In genomic region chr13:94650951-94651350, GRCm38 (mm10) we compare ENCODE assay signal across 28 mouse cellular contexts.
DNase-seq lines count a peak whose midpoint lies in the region; ATAC-seq and TF ChIP-seq lines count a peak whose summit lies in the region.
"Had no signal": no experiment of that assay in that cellular context is flagged by ENCODE, and none has a peak within 500 bp of the region (broad histone marks: within the 10 kb centered on the region; RNA-seq: fewer than 3 reads in every experiment).

No protein-coding gene starts in this region.

- WGBS in forebrain, embryonic 14.5 days, result 66% methylated on average over 7 of the region's 7 CpGs
- WGBS in forebrain, embryonic 12.5 days, result 70% methylated on average over 7 of the region's 7 CpGs
- 65% methylated on average over 7 of the region's 7 CpGs for WGBS in lung, embryonic 14.5 days

- no peak overlapping the region for H3K4me3 ChIP-seq in forebrain, embryonic 14.5 days (ENCODE audit: low read depth, low read length)
- no peak overlapping the region for H3K4me3 ChIP-seq in forebrain, embryonic 12.5 days (replicated peaks)
- H3K4me3 ChIP-seq in lung, embryonic 14.5 days (ENCODE audit: low read depth, low read length), result no peak overlapping the region
- H3K4me3 ChIP-seq: embryonic facial prominence, embryonic 12.5 days; erythroblast, embryonic 14.5 days; forebrain, embryonic 13.5 days; gastrocnemius, adult 2 months; left cerebral cortex, adult 2 months; limb, embryonic 12.5 days; midbrain, embryonic 12.5 days; neural tube, embryonic 12.5 days; stomach, embryonic 15.5 days had no signal

- TF ChIP-seq POLR2A in brain, embryonic 14.5 days (IDR thresholded peaks at IDR 0.05; ENCODE audit: borderline replicate concordance, extremely low read depth, insufficient read depth, insufficient read length, poor library complexity, severe bottlenecking), result no peak

- no peak for ATAC-seq in forebrain, embryonic 14.5 days
- ATAC-seq in forebrain, embryonic 12.5 days (ENCODE audit: low FRiP score), result no peak
- no peak for ATAC-seq in lung, embryonic 14.5 days (ENCODE audit: insufficient read depth)
- ATAC-seq: forebrain, embryonic 13.5 days; inflammation-experienced regulatory T-cells, adult 6 months; liver, postnatal 0 days had no signal

- TF ChIP-seq CTCF in lung, embryonic 14.5 days (IDR thresholded peaks at IDR 0.05; ENCODE audit: low read depth), result no peak
- TF ChIP-seq CTCF in brain, embryonic 14.5 days (IDR thresholded peaks at IDR 0.05; ENCODE audit: borderline replicate concordance, extremely low read depth, insufficient read depth, insufficient read length), result no peak

- intact Hi-C loops in left cerebral cortex, postnatal 10 days (cut with DNase I), result no loop called here

- peak; percentile 36 for DNase-seq in forebrain, embryonic 14.5 days (ENCODE audit: low spot score)
- peak; percentile 75 for DNase-seq in lung, embryonic 14.5 days
- no peak for DNase-seq in lung, postnatal 4 days
- peak; percentile 73 for DNase-seq in MN1 (ENCODE audit: low spot score)
- DNase-seq in brain, embryonic 14.5 days (ENCODE audit: low read depth), result peak; percentile 39
- DNase-seq in left cerebral cortex, postnatal 10 days (ENCODE audit: extremely low spot score in 1 of 2, low spot score in 2 of 2), result no peak
- DNase-seq: cerebellum, adult 8-10 months; gastrocnemius, adult 2 months; kidney, adult 18-20 months; kidney, postnatal 4 days; layer of hippocampus, adult 9-11 months; liver, postnatal 0 days; lung, postnatal 10 days; thymus, adult 2 months; thymus, postnatal 4 days had no signal

- no peaks in the 10 kb centered on the region for H3K4me1 ChIP-seq in forebrain, embryonic 14.5 days (ENCODE audit: control insufficient read depth, insufficient read depth, low read length)
- H3K4me1 ChIP-seq in forebrain, embryonic 12.5 days, result peaks cover 6% of the 10 kb centered on the region
- H3K4me1 ChIP-seq in lung, embryonic 14.5 days (ENCODE audit: insufficient read depth), result no peaks in the 10 kb centered on the region
- H3K4me1 ChIP-seq: limb, embryonic 12.5 days; neural tube, embryonic 12.5 days; stomach, embryonic 15.5 days had no signal

- no peaks in the 10 kb centered on the region for H3K36me3 ChIP-seq in forebrain, embryonic 14.5 days (ENCODE audit: control insufficient read depth, insufficient read depth, low read length)
- H3K36me3 ChIP-seq in forebrain, embryonic 12.5 days (replicated peaks), result no peaks in the 10 kb centered on the region
- H3K36me3 ChIP-seq in lung, embryonic 14.5 days (ENCODE audit: insufficient read depth), result no peaks in the 10 kb centered on the region
- H3K36me3 ChIP-seq: embryonic facial prominence, embryonic 12.5 days; limb, embryonic 12.5 days; midbrain, embryonic 12.5 days; neural tube, embryonic 12.5 days; stomach, embryonic 15.5 days had no signal

- no peak overlapping the region for H3K9ac ChIP-seq in forebrain, embryonic 14.5 days (ENCODE audit: low read length)
- no peak overlapping the region for H3K9ac ChIP-seq in forebrain, embryonic 12.5 days
- no peak overlapping the region for H3K9ac ChIP-seq in lung, embryonic 14.5 days
- H3K9ac ChIP-seq: embryonic facial prominence, embryonic 12.5 days; forebrain, embryonic 13.5 days; hindbrain, embryonic 14.5 days; limb, embryonic 12.5 days; liver, postnatal 0 days; midbrain, embryonic 12.5 days; neural tube, embryonic 12.5 days; stomach, embryonic 15.5 days had no signal

- H3K27ac ChIP-seq in forebrain, embryonic 14.5 days (ENCODE audit: low read depth, low read length), result no peak overlapping the region
- no peak overlapping the region for H3K27ac ChIP-seq in forebrain, embryonic 12.5 days
- H3K27ac ChIP-seq in lung, embryonic 14.5 days (ENCODE audit: low read depth), result no peak overlapping the region
- H3K27ac ChIP-seq: embryonic facial prominence, embryonic 12.5 days; forebrain, embryonic 13.5 days; gastrocnemius, adult 2 months; hindbrain, embryonic 14.5 days; left cerebral cortex, adult 2 months; limb, embryonic 12.5 days; midbrain, embryonic 12.5 days; neural tube, embryonic 12.5 days; stomach, embryonic 15.5 days had no signal

- H3K9me3 ChIP-seq in forebrain, embryonic 14.5 days (replicated peaks; ENCODE audit: control insufficient read depth, low read length), result no peaks in the 10 kb centered on the region
- H3K9me3 ChIP-seq in forebrain, embryonic 12.5 days, result no peaks in the 10 kb centered on the region
- H3K9me3 ChIP-seq in lung, embryonic 14.5 days (ENCODE audit: low read depth, low read length), result no peaks in the 10 kb centered on the region
- H3K9me3 ChIP-seq: embryonic facial prominence, embryonic 12.5 days; forebrain, embryonic 13.5 days; limb, embryonic 12.5 days; midbrain, embryonic 12.5 days; neural tube, embryonic 12.5 days; stomach, embryonic 15.5 days had no signal

- H3K4me2 ChIP-seq in forebrain, embryonic 14.5 days (ENCODE audit: low read length), result no peak overlapping the region
- no peak overlapping the region for H3K4me2 ChIP-seq in forebrain, embryonic 12.5 days
- no peak overlapping the region for H3K4me2 ChIP-seq in lung, embryonic 14.5 days
- H3K4me2 ChIP-seq: embryonic facial prominence, embryonic 12.5 days; forebrain, embryonic 13.5 days; heart, embryonic 11.5 days; hindbrain, embryonic 14.5 days; limb, embryonic 12.5 days; liver, embryonic 11.5 days; midbrain, embryonic 12.5 days; neural tube, embryonic 12.5 days; stomach, embryonic 15.5 days had no signal

- H3K27me3 ChIP-seq in forebrain, embryonic 14.5 days (replicated peaks; ENCODE audit: control insufficient read depth, insufficient read depth, low read length), result peaks cover 6% of the 10 kb centered on the region; the same call in 1 of the 2 replicates
- peaks cover 45% of the 10 kb centered on the region for H3K27me3 ChIP-seq in forebrain, embryonic 12.5 days
- no peaks in the 10 kb centered on the region for H3K27me3 ChIP-seq in lung, embryonic 14.5 days (ENCODE audit: insufficient read depth, low read length)
- H3K27me3 ChIP-seq: embryonic facial prominence, embryonic 12.5 days; stomach, embryonic 15.5 days had no signal

Comparison
In these comparisons a context has a peak if more than half of its experiments do, and no peak if none do; other contexts are left out.
1. DNase-seq: peak in forebrain, embryonic 14.5 days (single experiment), lung, embryonic 14.5 days (single experiment), MN1 (single experiment) and brain, embryonic 14.5 days (single experiment); none in lung, postnatal 4 days (0 of 2) and left cerebral cortex, postnatal 10 days (0 of 2).